Comparison of ENCODE assay signal across 27 mouse cellular contexts in genomic region chr14:122296864-122297263, GRCm38 (mm10).
"Had no signal": no experiment of that assay in that cellular context is flagged by ENCODE, and none has a peak within 500 bp of the region (broad histone marks: within the 10 kb centered on the region; RNA-seq: fewer than 3 reads in every experiment).

No protein-coding gene starts in this region.

- H3K9me3 ChIP-seq: embryonic facial prominence, embryonic 10.5 days; embryonic facial prominence, embryonic 12.5 days; embryonic facial prominence, embryonic 13.5 days; embryonic facial prominence, embryonic 15.5 days; forebrain, embryonic 10.5 days; forebrain, embryonic 12.5 days; forebrain, embryonic 13.5 days; forebrain, embryonic 15.5 days had no signal

- H3K4me1 ChIP-seq: embryonic facial prominence, embryonic 15.5 days had no signal

- H3K4me2 ChIP-seq: embryonic facial prominence, embryonic 12.5 days; embryonic facial prominence, embryonic 13.5 days; embryonic facial prominence, embryonic 15.5 days; forebrain, embryonic 12.5 days; forebrain, embryonic 13.5 days; forebrain, embryonic 15.5 days had no signal

- H3K4me3 ChIP-seq: embryonic facial prominence, embryonic 10.5 days; embryonic facial prominence, embryonic 12.5 days; embryonic facial prominence, embryonic 13.5 days; embryonic facial prominence, embryonic 15.5 days; erythroblast, embryonic 14.5 days; forebrain, embryonic 12.5 days; forebrain, embryonic 13.5 days; forebrain, embryonic 15.5 days; gastrocnemius, adult 2 months; heart, adult 2 months had no signal

- DNase-seq: cerebellum, adult 2 months; cerebellum, adult 8-10 months; cerebellum, adult 9-11 months; cerebellum, postnatal 10 days; cerebellum, postnatal 14 days; cerebellum, postnatal 25 days; cerebellum, postnatal 36 days; forebrain, postnatal 0 days; gastrocnemius, adult 2 months; gastrocnemius, postnatal 10 days; gastrocnemius, postnatal 14 days; gastrocnemius, postnatal 25 days; gastrocnemius, postnatal 36 days; heart, adult 11 months; heart, adult 18-20 months; heart, adult 2 months had no signal

- H3K27ac ChIP-seq: embryonic facial prominence, embryonic 10.5 days; embryonic facial prominence, embryonic 12.5 days; embryonic facial prominence, embryonic 13.5 days; embryonic facial prominence, embryonic 15.5 days; forebrain, embryonic 12.5 days; forebrain, embryonic 13.5 days; forebrain, embryonic 15.5 days; gastrocnemius, adult 2 months; heart, adult 2 months had no signal

- ATAC-seq: forebrain, embryonic 13.5 days; forebrain, embryonic 14.5 days; forebrain, embryonic 15.5 days; forebrain, embryonic 16.5 days; forebrain, postnatal 0 days had no signal

- H3K36me3 ChIP-seq: embryonic facial prominence, embryonic 10.5 days; embryonic facial prominence, embryonic 12.5 days; embryonic facial prominence, embryonic 13.5 days; embryonic facial prominence, embryonic 15.5 days; forebrain, embryonic 10.5 days; forebrain, embryonic 12.5 days; forebrain, embryonic 15.5 days had no signal

- H3K27me3 ChIP-seq: embryonic facial prominence, embryonic 12.5 days; embryonic facial prominence, embryonic 15.5 days; forebrain, embryonic 15.5 days had no signal

- H3K9ac ChIP-seq: embryonic facial prominence, embryonic 12.5 days; embryonic facial prominence, embryonic 13.5 days; embryonic facial prominence, embryonic 15.5 days; forebrain, embryonic 12.5 days; forebrain, embryonic 13.5 days; forebrain, embryonic 15.5 days; forebrain, postnatal 0 days had no signal
